Mouse (Mus musculus): ENCODE data around the gene Ncl. TPM values are rescaled to one million over a fixed set of nuclear protein-coding genes. Genes with fewer than 3 reads are reported as not detected.

Ncl gene
- polyA plus RNA-seq (2016; fragmentation: Nextera tagmentation; extraction: Ambion mirVana): 467 and 515 TPM in 2 replicates

DNA sequence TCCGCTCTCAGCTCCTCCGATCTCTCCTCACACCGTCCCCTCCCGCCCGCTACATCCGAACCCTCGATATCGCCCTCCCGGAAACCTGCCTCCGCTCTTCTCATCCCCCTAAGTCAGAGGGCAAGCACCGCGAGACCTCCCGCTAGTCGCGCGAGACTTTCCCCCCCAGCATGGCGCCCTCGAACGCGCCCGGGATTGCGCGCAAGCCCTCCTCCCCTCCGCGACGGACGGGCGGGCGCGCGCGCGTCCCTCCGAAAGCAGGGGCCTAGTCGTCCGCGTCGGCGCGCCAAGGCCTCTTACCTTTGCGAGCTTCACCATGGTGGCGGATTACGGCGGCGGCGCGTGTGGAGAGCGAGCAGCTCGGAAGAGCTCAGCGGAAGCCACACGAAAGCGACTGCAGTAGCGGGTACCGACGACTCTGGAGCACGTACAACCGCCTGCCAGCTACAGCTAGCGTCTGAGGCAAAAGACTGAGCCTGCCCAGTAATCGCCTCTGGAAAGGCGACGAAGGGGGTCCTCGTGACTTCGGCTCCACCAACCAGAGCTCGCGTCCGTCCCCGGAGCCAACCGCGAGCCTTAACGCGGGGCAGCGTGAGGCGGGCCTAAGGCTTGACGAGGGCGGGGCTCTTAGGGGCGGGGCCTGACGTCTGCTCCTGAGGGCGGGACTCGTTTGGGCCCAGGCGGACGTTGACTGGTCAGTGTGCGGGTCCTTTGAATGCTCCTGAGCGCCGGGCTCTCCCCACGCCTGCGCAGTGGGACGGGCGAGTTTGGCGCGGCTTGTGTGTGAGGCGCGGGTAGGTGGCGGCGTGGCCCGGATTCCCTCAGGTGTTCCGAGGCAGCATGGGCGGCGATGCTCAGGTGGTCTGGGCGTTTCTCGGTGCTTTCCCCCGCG lies at the start of gene Ncl:
TSS of gene Ncl (minus strand) at position 495 of the 892 bp plus-strand sequence.
- no peaks in the 10 kb centered on the region for H3K9me3 ChIP-seq
- peak; percentile 98 for ATAC-seq (ENCODE audit: insufficient number of reproducible peaks, insufficient read depth, low FRiP score, low TSS enrichment, low read depth)
- peaks cover 16% of the 10 kb centered on the region for H3K4me1 ChIP-seq (replicated peaks)
- peaks cover 36% of the 10 kb centered on the region for H3K36me3 ChIP-seq
- H3K4me2 ChIP-seq: peak within 1 kb of the TSS; percentile 79
- peak within 1 kb of the TSS; percentile 96 for H3K9ac ChIP-seq (replicated peaks)
- peak within 1 kb of the TSS; percentile 86 for H3K4me3 ChIP-seq (replicated peaks)
- H3K27me3 ChIP-seq: no peaks in the 10 kb centered on the region
- under 1% methylated on average over 102 of the region's 102 CpGs for WGBS
- peak within 1 kb of the TSS; percentile 99 for H3K27ac ChIP-seq

DNA sequence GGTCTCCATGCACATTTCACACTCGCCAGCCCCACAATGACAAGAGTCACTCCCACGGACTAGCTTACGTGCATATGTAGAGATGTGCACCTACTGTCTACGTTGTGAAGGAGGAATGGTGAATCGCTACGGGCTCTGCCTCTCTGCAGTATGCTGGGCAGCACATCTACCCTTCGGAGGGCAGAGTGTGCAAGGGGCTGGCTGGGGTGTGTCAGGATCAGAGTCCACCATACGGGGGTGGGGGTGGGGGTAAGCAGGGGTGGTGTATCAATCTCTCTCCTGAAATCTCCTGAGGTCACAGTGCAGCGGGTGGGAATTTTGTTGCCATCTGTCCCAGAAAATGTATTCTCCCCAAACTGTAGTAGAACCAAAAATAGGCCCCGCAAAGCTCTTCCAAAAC lies 49.3 kb upstream of the Ncl start:
- H3K27me3 ChIP-seq: no peaks in the 10 kb centered on the region
- no peak overlapping the region for H3K4me2 ChIP-seq
- no peaks in the 10 kb centered on the region for H3K36me3 ChIP-seq
- 0 out of 2 replicates have a peak overlapping the region, but pooled peaks have one; percentile 1 for H3K27ac ChIP-seq
- H3K9ac ChIP-seq (replicated peaks): no peak overlapping the region
- 90% methylated on average over 10 of the region's 10 CpGs for WGBS
- ATAC-seq (ENCODE audit: insufficient number of reproducible peaks, insufficient read depth, low FRiP score, low TSS enrichment, low read depth): no peak
- no peak overlapping the region for H3K4me3 ChIP-seq (replicated peaks)
- H3K4me1 ChIP-seq (replicated peaks): no peaks in the 10 kb centered on the region
- peaks cover 3% of the 10 kb centered on the region; the same call in 1 of the 2 replicates for H3K9me3 ChIP-seq

DNA sequence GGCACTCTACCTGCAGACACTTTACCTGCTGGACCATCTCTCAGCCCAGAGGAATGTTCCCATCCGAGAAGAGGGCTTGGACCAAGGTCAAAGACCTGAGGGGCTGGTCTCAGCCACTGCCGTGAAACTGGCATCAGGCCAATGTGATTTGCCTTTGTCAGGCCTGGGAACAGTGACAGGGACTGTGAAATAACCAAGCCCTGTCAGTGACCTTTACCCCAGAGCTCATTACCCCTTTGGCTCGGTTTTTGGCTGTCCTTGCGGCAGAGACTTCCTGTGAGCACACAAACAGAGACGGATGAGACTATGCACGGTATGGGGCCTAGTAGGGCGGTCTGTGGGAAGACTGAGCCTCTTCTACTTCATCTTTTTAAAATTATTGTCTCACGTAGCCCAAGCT lies 47.7 kb upstream of the Ncl start:
- no peak overlapping the region for H3K4me2 ChIP-seq
- no peak overlapping the region for H3K9ac ChIP-seq (replicated peaks)
- no peaks in the 10 kb centered on the region for H3K27me3 ChIP-seq
- H3K27ac ChIP-seq: no peak overlapping the region
- no peaks in the 10 kb centered on the region for H3K36me3 ChIP-seq
- 74% methylated on average over 8 of the region's 8 CpGs for WGBS
- peaks cover 3% of the 10 kb centered on the region; the same call in 1 of the 2 replicates for H3K9me3 ChIP-seq
- no peak overlapping the region for H3K4me3 ChIP-seq (replicated peaks)
- H3K4me1 ChIP-seq (replicated peaks): no peaks in the 10 kb centered on the region
- ATAC-seq (ENCODE audit: insufficient number of reproducible peaks, insufficient read depth, low FRiP score, low TSS enrichment, low read depth): no peak

DNA sequence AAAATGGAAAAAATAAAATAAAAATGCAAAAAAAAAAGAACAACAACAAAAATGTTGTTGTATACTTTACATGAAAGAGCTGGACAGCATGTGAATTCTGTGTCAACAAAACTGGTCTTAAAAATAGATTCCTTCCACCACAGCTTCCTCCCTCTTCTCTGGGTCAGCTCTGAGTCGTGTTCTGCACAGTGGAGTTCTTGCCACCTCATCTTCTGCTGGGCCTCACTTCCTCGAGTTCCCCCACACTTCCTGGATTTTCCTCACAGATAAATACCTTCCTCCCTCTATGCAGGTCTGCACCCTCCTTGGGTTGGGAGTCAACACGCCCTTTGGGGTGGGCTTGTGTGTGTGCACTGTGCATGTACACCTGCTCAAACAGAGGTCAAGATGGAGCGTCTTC lies 47.1 kb upstream of the Ncl start:
- WGBS: 81% methylated on average over 4 of the region's 4 CpGs
- no peak for ATAC-seq (ENCODE audit: insufficient number of reproducible peaks, insufficient read depth, low FRiP score, low TSS enrichment, low read depth)
- no peak overlapping the region for H3K27ac ChIP-seq
- H3K9me3 ChIP-seq: peaks cover 3% of the 10 kb centered on the region; the same call in 1 of the 2 replicates
- no peaks in the 10 kb centered on the region for H3K4me1 ChIP-seq (replicated peaks)
- no peak overlapping the region for H3K4me3 ChIP-seq (replicated peaks)
- H3K36me3 ChIP-seq: no peaks in the 10 kb centered on the region
- no peak overlapping the region for H3K4me2 ChIP-seq
- no peaks in the 10 kb centered on the region for H3K27me3 ChIP-seq
- no peak overlapping the region for H3K9ac ChIP-seq (replicated peaks)

DNA sequence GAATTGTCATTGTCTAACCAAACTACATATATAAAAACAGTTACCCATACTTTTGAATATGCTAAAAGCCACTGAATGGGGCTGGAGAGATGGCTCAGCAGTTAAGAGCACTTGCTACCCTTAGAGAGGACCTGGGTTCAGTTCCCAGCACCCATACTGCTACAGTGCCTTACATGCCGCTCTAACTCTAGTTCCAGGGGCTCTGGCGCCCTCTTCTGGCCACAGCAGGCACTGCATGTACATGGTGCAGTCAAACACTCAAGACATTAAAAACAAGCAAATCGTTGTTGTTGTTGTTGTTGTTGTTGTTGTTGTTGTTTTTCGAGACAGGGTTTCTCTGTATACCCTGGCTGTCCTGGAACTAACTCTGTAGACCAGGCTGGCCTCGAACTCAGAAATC lies 45.6 kb upstream of the Ncl start:
- H3K4me1 ChIP-seq (replicated peaks): no peaks in the 10 kb centered on the region
- H3K27ac ChIP-seq: no peak overlapping the region
- WGBS: 60% methylated on average over 5 of the region's 5 CpGs
- H3K36me3 ChIP-seq: no peaks in the 10 kb centered on the region
- H3K9ac ChIP-seq (replicated peaks): no peak overlapping the region
- no peak overlapping the region for H3K4me2 ChIP-seq
- H3K9me3 ChIP-seq: peaks cover 3% of the 10 kb centered on the region; the same call in 1 of the 2 replicates
- ATAC-seq (ENCODE audit: insufficient number of reproducible peaks, insufficient read depth, low FRiP score, low TSS enrichment, low read depth): no peak
- H3K27me3 ChIP-seq: no peaks in the 10 kb centered on the region
- H3K4me3 ChIP-seq (replicated peaks): no peak overlapping the region

DNA sequence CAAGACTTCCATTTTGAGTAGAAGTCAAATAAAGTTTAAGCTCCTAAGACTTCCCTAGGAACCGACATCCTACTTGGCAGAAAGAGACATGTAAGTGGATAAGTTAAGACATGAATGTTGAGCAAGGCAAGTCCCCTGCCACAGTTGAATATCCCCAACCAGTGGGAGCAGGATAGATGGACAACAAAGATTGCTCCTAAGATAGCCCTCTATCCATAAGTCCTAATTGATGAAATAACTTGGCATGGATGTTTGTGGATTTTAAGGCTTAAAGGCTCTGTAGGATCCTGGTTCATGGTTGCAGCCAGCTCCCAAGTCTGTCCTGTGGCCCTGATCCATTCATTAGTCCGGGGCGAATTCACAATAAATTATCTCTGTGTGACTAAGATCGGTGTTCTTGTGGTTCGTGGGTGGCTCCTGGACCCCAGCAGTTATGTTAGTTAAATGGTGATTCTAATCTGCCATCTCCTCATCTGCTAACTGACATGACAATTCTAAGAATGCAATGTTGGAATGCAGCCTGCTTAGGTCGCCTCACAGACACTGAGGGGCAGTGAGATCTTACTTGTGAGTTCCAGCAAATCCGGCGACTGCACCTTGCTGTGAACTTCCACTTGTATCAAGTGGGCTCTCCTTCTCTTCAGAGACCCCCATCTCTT lies 41.0 kb upstream of the Ncl start:
- no peaks in the 10 kb centered on the region for H3K36me3 ChIP-seq
- 76% methylated on average over 8 of the region's 8 CpGs for WGBS
- H3K9me3 ChIP-seq: peaks cover 3% of the 10 kb centered on the region; the same call in 1 of the 2 replicates
- no peak overlapping the region for H3K9ac ChIP-seq (replicated peaks)
- H3K27me3 ChIP-seq: no peaks in the 10 kb centered on the region
- peaks cover 16% of the 10 kb centered on the region for H3K4me1 ChIP-seq (replicated peaks)
- H3K27ac ChIP-seq: no peak overlapping the region
- ATAC-seq (ENCODE audit: insufficient number of reproducible peaks, insufficient read depth, low FRiP score, low TSS enrichment, low read depth): no peak
- no peak overlapping the region for H3K4me3 ChIP-seq (replicated peaks)
- no peak overlapping the region for H3K4me2 ChIP-seq

DNA sequence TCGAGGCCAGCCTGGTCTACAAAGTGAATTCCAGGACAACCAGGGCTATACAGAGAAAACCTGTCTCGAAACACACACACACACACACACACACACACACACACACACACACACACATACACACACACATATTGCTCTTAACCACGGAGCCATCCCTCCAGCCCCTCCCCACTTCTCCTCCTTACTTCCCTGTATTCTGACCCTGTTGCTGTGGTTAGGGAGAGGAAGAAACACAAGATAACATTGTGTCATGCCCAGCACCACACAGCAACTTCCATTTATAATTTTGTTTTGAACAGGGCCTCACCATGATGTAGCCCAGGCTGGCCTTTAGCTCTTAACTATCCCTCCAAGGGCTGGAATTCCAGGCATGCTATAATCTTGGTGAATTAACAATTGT lies 40.1 kb upstream of the Ncl start:
- Histone ChIP-seq H3K4me3 (replicated peaks) (no peak overlapping the region), H3K9ac (replicated peaks) (no peak overlapping the region), H3K9me3 (no peaks in the 10 kb centered on the region), H3K27me3 (no peaks in the 10 kb centered on the region), H3K4me1 (replicated peaks) (peaks cover 16% of the 10 kb centered on the region), H3K27ac (no peak overlapping the region), H3K36me3 (no peaks in the 10 kb centered on the region), H3K4me2 (no peak overlapping the region)
- no peak for ATAC-seq (ENCODE audit: insufficient number of reproducible peaks, insufficient read depth, low FRiP score, low TSS enrichment, low read depth)
- 73% methylated on average over 2 of the region's 3 CpGs for whole genome bisulfite sequencing

DNA sequence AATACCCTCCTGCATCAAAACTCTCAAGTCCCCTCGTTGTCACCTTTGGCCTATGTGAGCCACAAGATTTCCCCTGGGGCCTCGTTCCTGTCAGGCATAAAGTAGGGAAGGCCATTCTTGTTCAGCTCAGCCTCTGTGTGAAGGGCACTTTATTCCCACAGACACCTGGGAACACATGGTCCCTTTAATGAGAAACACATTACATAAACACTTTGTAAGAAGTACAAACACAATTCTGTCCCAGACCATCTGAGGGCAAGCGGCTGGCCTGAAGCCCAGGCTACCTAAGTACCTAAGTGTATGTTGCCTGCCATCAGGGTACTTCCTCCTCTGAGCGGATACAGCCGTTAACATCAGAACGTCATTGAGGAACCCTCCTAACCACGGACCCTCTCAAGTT lies 39.0 kb upstream of the Ncl start:
- Histone ChIP-seq H3K9ac (replicated peaks) (no peak overlapping the region), H3K4me2 (no peak overlapping the region), H3K9me3 (no peaks in the 10 kb centered on the region), H3K36me3 (no peaks in the 10 kb centered on the region), H3K27me3 (no peaks in the 10 kb centered on the region), H3K4me1 (replicated peaks) (peaks cover 16% of the 10 kb centered on the region), H3K27ac (peak overlapping the region; percentile 73), H3K4me3 (replicated peaks) (no peak overlapping the region)
- WGBS: 13% methylated on average over 7 of the region's 7 CpGs
- ATAC-seq (ENCODE audit: insufficient number of reproducible peaks, insufficient read depth, low FRiP score, low TSS enrichment, low read depth): peak; percentile 76

DNA sequence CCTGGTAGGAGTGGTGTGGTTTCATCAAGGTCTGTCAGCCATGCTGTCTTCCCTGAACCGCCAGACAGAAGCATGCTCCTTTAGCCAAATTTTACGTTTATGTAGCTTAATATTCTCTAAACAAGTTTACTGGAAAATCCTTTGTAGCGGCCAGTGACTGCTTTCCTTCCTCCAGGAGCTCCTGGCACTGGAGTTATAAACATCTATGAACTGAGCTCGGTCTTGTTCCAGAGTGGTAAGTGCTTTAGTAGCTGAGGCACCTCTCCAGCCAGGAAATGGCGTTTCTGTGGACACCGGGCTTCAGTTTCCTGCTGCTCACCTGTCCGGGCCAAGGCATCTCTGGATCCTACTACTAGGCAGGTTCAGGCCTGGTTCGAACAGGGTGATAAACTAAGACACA lies 38.4 kb upstream of the Ncl start:
- H3K9me3 ChIP-seq: no peaks in the 10 kb centered on the region
- peak overlapping the region; percentile 73 for H3K27ac ChIP-seq
- peaks cover 16% of the 10 kb centered on the region for H3K4me1 ChIP-seq (replicated peaks)
- H3K9ac ChIP-seq (replicated peaks): no peak overlapping the region
- ATAC-seq (ENCODE audit: insufficient number of reproducible peaks, insufficient read depth, low FRiP score, low TSS enrichment, low read depth): no peak
- no peak overlapping the region for H3K4me2 ChIP-seq
- H3K36me3 ChIP-seq: no peaks in the 10 kb centered on the region
- no peak overlapping the region for H3K4me3 ChIP-seq (replicated peaks)
- WGBS: 64% methylated on average over 8 of the region's 8 CpGs
- no peaks in the 10 kb centered on the region for H3K27me3 ChIP-seq

DNA sequence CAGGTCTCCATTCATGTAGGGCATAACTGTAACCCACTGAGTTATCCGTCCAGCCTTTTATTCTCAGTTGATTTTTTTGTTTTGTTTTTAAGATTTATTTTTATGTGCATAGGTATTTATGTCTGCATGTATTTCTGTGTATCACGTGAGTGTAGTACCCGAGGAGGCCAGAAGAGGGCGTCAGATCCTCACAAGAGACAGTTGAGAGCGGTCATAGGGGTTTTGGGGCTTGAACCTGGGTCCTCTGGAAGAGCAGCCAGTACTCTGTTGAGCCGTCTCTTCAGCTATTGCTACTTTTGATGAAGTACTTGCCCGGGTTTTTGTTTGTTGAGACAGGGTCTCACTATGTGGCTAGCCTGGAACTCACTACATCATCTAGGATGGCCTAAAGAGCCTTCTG lies 36.7 kb upstream of the Ncl start:
- Histone ChIP-seq H3K4me1 (replicated peaks) (peaks cover 16% of the 10 kb centered on the region), H3K9me3 (no peaks in the 10 kb centered on the region), H3K27ac (no peak overlapping the region), H3K27me3 (no peaks in the 10 kb centered on the region), H3K9ac (replicated peaks) (no peak overlapping the region), H3K4me3 (replicated peaks) (no peak overlapping the region), H3K4me2 (no peak overlapping the region), H3K36me3 (no peaks in the 10 kb centered on the region)
- 71% methylated on average over 7 of the region's 7 CpGs for WGBS
- ATAC-seq (ENCODE audit: insufficient number of reproducible peaks, insufficient read depth, low FRiP score, low TSS enrichment, low read depth): no peak

DNA sequence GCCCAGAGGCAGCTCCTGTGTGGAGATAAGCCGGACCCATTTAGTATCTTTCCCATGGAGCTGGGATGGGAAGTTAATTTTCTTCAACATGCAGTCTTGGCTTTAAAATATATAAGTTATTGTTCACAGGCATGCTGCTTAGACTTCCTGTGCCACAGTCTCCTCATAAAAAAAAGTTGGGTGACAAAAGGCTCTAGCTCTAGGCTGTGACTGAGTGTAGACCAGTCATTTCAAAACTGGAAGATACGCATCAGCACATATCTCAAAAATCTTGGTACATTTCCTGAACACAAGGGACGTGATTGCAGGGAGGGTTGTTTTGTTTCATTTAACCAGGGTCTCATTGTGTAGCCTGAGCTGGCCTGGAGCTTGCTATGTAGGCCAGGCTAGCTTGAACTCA lies 35.0 kb upstream of the Ncl start:
- no peak overlapping the region for H3K27ac ChIP-seq
- no peak overlapping the region for H3K9ac ChIP-seq (replicated peaks)
- no peak for ATAC-seq (ENCODE audit: insufficient number of reproducible peaks, insufficient read depth, low FRiP score, low TSS enrichment, low read depth)
- H3K9me3 ChIP-seq: no peaks in the 10 kb centered on the region
- H3K27me3 ChIP-seq: no peaks in the 10 kb centered on the region
- 85% methylated on average over 3 of the region's 3 CpGs for WGBS
- H3K4me3 ChIP-seq (replicated peaks): no peak overlapping the region
- H3K4me2 ChIP-seq: no peak overlapping the region
- no peaks in the 10 kb centered on the region for H3K36me3 ChIP-seq
- H3K4me1 ChIP-seq (replicated peaks): peaks cover 16% of the 10 kb centered on the region

Data from limb, embryonic 12.5 days (tissue).